Mouse (Mus musculus): ENCODE results near the gene Nrp1. TPM values are rescaled to one million over a fixed set of nuclear protein-coding genes. Genes with fewer than 3 reads are reported as not detected.

Nrp1 gene
- 107 and 117 TPM in 2 replicates for polyA plus RNA-seq (2015; fragmentation: Nextera tagmentation; extraction: Ambion mirVana)

DNA sequence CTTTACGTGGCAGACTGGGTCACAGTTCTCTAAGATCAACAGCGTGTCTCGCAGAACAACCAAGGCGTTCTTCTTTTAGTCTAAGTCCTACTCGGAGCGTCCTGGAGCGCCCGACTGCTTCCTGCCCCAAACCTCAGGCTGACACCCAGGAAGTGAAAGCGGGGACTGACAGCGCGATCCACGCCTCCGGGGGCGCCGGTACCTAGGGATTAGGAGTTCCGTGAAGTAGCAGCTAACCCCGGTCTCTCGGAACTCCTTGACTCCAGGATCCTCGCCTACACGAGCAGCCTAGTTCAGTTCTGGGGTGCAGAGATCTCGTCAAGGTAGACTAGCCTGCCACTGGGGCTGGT, at the start of gene Nrp1:
Nrp1 (plus strand) TSS at position 199 of the 350 bp plus-strand sequence.
- peak within 1 kb of the TSS; percentile 66 for H3K4me3 ChIP-seq (replicated peaks)
- H3K4me1 ChIP-seq, result peaks cover 34% of the 10 kb centered on the region
- H3K9me3 ChIP-seq (replicated peaks), result no peaks in the 10 kb centered on the region
- H3K4me2 ChIP-seq, result peak within 1 kb of the TSS; percentile 99
- peak; percentile 40 for ATAC-seq (ENCODE audit: low FRiP score)
- H3K36me3 ChIP-seq, result no peaks in the 10 kb centered on the region
- H3K27me3 ChIP-seq (replicated peaks), result no peaks in the 10 kb centered on the region
- under 1% methylated on average over 21 of the region's 21 CpGs for WGBS
- H3K27ac ChIP-seq (replicated peaks), result peak within 1 kb of the TSS; percentile 96
- peak within 1 kb of the TSS; percentile 83 for H3K9ac ChIP-seq (replicated peaks)

DNA sequence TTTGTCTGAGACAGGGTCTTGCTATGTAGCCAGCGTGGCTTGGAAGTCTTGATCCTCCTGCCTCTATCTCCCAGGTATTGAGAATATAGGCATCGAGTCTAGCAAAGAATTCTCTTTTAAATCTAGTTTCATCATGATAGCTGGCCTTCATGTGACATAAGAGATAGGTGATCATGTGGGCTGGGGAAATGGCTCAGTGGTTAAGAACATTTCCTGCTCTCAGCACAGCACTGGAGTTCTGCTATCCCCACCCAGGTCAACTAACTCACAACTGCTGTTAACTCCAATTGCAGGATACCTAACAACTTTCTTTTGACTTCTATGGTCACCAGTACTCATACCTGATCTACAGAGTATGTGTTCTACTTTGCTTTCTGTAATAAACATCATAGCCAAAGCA, 37.6 kb upstream of the Nrp1 start:
- no peaks in the 10 kb centered on the region for H3K36me3 ChIP-seq
- no peak overlapping the region for H3K9ac ChIP-seq (replicated peaks)
- no peak for ATAC-seq (ENCODE audit: low FRiP score)
- no peaks in the 10 kb centered on the region for H3K4me1 ChIP-seq
- no peak overlapping the region for H3K4me2 ChIP-seq
- no peaks in the 10 kb centered on the region for H3K27me3 ChIP-seq (replicated peaks)
- WGBS, result 88% methylated on average over 2 of the region's 2 CpGs
- no peak overlapping the region for H3K4me3 ChIP-seq (replicated peaks)
- H3K27ac ChIP-seq (replicated peaks), result no peak overlapping the region
- H3K9me3 ChIP-seq (replicated peaks), result no peaks in the 10 kb centered on the region

DNA sequence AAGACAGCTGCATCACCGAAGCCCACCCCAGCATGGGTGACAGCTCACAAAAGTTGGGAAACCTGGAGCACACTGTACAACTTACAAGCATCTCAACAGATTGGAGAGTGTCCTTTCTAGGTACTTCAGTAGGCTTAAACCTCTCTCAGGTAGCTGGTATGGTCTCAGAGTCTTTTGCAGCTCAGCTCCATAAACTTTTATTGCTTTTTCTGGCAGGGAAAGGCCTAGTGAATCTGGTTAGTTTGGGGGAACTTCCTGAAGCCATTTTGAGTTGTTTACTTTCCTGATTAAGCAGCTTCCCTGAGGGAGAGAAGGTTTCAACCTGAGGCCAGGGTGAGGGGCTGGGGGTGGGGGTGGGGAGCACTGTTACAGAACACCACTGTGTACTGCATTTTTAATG, 31.1 kb upstream of the Nrp1 start:
- ATAC-seq (ENCODE audit: low FRiP score), result no peak
- H3K4me2 ChIP-seq, result no peak overlapping the region
- no peaks in the 10 kb centered on the region for H3K36me3 ChIP-seq
- no peak overlapping the region for H3K9ac ChIP-seq (replicated peaks)
- H3K9me3 ChIP-seq (replicated peaks), result no peaks in the 10 kb centered on the region
- no peaks in the 10 kb centered on the region for H3K27me3 ChIP-seq (replicated peaks)
- 91% methylated on average over 1 of the region's 1 CpGs for WGBS
- H3K4me3 ChIP-seq (replicated peaks), result no peak overlapping the region
- no peaks in the 10 kb centered on the region for H3K4me1 ChIP-seq
- H3K27ac ChIP-seq (replicated peaks), result no peak overlapping the region

DNA sequence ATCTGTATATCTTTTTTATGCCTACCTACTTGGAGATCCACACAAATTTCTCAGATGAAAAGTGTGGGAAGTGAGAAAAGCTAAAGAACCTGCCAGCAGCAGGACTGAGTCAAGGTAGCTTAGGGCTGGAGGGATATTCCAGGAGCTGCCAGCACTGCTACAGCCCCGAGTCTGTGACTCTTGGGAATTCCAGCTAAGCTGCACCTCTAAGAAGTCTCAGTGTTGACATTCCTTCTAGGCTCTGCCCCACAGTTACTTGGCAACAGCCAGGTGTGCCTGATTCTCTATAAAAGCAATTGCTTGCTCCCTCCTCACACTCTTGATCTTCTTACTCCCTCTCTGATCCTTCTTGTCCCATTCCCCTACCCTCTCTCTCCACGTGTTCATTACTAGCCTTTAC, 30.5 kb upstream of the Nrp1 start:
- ATAC-seq (ENCODE audit: low FRiP score), result no peak
- Histone ChIP-seq H3K36me3 (no peaks in the 10 kb centered on the region), H3K27ac (replicated peaks) (no peak overlapping the region), H3K4me2 (no peak overlapping the region), H3K9me3 (replicated peaks) (no peaks in the 10 kb centered on the region), H3K9ac (replicated peaks) (no peak overlapping the region), H3K4me3 (replicated peaks) (no peak overlapping the region), H3K27me3 (replicated peaks) (no peaks in the 10 kb centered on the region), H3K4me1 (no peaks in the 10 kb centered on the region)
- 30% methylated on average over 2 of the region's 2 CpGs for WGBS

DNA sequence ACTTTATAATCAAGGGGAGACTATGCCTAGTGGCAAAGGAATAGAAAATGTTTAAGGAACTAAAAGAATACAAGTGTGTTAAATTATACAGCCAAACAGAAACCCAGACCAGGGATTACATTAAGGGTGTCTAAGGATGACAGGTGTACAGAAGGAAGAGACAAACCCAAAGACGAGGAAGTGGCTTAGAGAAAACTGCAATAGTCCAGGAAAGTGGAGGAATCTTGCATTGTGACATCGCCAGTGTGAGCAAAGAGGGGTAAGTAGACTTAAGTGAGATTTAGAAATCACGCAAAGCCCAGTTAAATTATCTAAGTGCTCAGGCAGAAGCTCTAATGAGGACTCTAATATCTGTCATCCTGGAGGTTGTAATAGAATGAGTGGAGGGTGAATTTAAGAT, 28.9 kb upstream of the Nrp1 start:
- no peak overlapping the region for H3K9ac ChIP-seq (replicated peaks)
- no peaks in the 10 kb centered on the region for H3K27me3 ChIP-seq (replicated peaks)
- H3K27ac ChIP-seq (replicated peaks), result no peak overlapping the region
- H3K4me3 ChIP-seq (replicated peaks), result no peak overlapping the region
- H3K4me2 ChIP-seq, result no peak overlapping the region
- no peaks in the 10 kb centered on the region for H3K9me3 ChIP-seq (replicated peaks)
- no peaks in the 10 kb centered on the region for H3K4me1 ChIP-seq
- no peak for ATAC-seq (ENCODE audit: low FRiP score)
- no peaks in the 10 kb centered on the region for H3K36me3 ChIP-seq
- WGBS, result 91% methylated on average over 3 of the region's 3 CpGs

DNA sequence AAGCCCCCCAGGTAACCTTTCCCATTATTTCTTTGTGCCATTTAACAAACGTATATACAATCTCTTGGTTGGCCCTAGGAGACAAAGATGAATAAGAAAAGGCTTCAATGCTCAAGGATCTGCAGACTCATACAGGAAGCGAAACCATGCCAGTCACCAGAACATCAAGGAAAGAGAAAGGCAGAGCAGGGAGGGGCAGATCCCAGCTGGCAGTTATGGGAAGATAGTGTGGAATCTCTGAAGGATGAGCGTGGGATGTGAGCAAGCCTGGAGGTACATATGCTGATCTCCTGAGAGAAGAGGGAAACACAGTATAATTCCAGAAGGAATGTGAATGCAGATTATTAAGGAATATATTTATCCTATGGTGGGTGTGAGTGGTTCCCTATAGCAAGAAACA, 22.4 kb upstream of the Nrp1 start:
- no peaks in the 10 kb centered on the region for H3K9me3 ChIP-seq (replicated peaks)
- H3K27me3 ChIP-seq (replicated peaks), result no peaks in the 10 kb centered on the region
- no peak overlapping the region for H3K4me3 ChIP-seq (replicated peaks)
- no peak overlapping the region for H3K27ac ChIP-seq (replicated peaks)
- no peak overlapping the region for H3K9ac ChIP-seq (replicated peaks)
- 85% methylated on average over 3 of the region's 3 CpGs for WGBS
- H3K4me2 ChIP-seq, result no peak overlapping the region
- no peaks in the 10 kb centered on the region for H3K4me1 ChIP-seq
- ATAC-seq (ENCODE audit: low FRiP score), result no peak
- H3K36me3 ChIP-seq, result no peaks in the 10 kb centered on the region

DNA sequence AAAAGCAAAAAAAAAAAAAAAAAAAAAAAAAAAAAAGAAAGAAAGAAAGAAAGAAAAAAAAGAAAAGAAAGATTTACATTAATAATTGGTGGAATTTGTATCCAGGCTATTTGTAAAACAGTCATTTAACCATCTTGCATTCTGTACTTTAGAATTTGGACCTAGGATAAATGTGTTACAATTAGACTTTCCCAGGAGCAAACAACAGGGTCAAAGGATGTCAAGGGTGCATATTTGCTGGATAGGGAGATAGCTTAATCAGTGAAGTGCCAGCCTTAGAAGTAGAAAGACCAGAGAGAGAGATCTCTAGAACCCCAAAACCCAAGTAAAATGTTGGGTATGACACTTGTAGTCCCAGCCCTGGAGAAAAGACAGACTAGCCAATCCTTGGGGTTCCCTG, 19.5 kb upstream of the Nrp1 start:
- Histone ChIP-seq H3K36me3 (no peaks in the 10 kb centered on the region), H3K4me1 (no peaks in the 10 kb centered on the region), H3K27me3 (replicated peaks) (no peaks in the 10 kb centered on the region), H3K4me2 (no peak overlapping the region), H3K9ac (replicated peaks) (no peak overlapping the region), H3K9me3 (replicated peaks) (no peaks in the 10 kb centered on the region), H3K4me3 (replicated peaks) (no peak overlapping the region), H3K27ac (replicated peaks) (no peak overlapping the region)
- no peak for ATAC-seq (ENCODE audit: low FRiP score)

DNA sequence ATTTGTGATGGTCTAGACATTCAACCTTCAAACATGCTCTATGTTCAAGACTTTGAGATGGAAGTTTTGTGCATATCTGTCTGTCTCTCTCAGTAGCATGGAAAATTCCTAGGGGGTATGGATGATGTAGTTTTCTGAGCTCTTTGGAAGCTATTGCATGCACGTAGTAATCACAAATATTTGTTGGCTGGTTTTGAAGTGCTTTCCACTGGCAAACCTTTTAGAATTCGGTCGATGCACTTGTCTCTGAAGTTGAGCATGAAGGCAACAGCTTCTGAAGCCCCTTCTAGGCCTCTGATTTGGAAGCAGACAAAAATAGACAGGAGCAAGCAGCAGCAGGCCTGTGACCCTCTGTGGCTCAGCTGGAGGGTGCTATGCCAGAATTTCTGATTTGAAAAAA, 18.9 kb upstream of the Nrp1 start:
- Histone ChIP-seq H3K4me2 (no peak overlapping the region), H3K27me3 (replicated peaks) (no peaks in the 10 kb centered on the region), H3K9me3 (replicated peaks) (no peaks in the 10 kb centered on the region), H3K9ac (replicated peaks) (no peak overlapping the region), H3K27ac (replicated peaks) (no peak overlapping the region), H3K4me3 (replicated peaks) (no peak overlapping the region), H3K36me3 (no peaks in the 10 kb centered on the region), H3K4me1 (no peaks in the 10 kb centered on the region)
- no peak for ATAC-seq (ENCODE audit: low FRiP score)
- WGBS, result 97% methylated on average over 3 of the region's 3 CpGs

DNA sequence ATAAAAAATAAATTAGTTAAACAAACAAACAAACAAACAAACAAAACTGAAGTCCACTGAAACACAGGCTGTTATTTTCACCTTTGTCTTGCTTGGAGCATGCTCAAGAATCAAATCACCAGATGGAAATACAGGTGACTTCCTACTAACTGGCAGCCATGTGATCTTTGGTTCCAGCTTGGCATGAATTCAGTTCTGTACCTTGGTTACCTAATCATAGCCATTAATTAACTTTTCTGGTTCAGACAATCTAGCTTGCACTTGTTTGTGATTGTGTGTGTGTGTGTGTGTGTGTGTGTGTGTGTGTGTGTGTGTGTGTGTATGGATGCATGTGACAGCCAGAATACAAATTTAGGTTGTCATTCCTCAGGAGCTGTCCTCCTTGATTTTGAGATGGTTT, 8.0 kb upstream of the Nrp1 start:
- Histone ChIP-seq H3K9ac (replicated peaks) (no peak overlapping the region), H3K36me3 (no peaks in the 10 kb centered on the region), H3K9me3 (replicated peaks) (no peaks in the 10 kb centered on the region), H3K27me3 (replicated peaks) (no peaks in the 10 kb centered on the region), H3K4me2 (no peak overlapping the region), H3K27ac (replicated peaks) (no peak overlapping the region), H3K4me1 (no peaks in the 10 kb centered on the region), H3K4me3 (replicated peaks) (no peak overlapping the region)
- ATAC-seq (ENCODE audit: low FRiP score), result no peak

DNA sequence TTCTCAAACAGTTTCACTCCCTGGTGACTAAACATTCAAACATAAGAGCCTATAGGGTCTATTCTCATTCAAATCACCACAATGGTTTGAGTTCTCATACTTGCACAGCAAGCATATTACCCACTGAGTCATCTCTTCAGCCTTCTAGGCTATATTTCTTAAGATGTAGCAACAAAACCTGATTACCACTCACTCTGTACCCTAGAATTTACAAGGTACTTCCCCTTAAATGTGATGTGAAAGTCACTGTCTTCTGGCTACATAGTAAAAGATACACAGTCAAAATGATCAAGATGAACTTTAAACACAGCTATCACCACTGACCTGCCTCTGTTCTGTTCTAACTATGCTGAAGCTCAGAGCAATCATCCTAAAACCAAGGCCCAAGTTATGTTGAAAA, 7.2 kb upstream of the Nrp1 start:
- Histone ChIP-seq H3K27ac (replicated peaks) (no peak overlapping the region), H3K4me3 (replicated peaks) (no peak overlapping the region), H3K27me3 (replicated peaks) (no peaks in the 10 kb centered on the region), H3K4me2 (no peak overlapping the region), H3K9ac (replicated peaks) (no peak overlapping the region), H3K36me3 (no peaks in the 10 kb centered on the region), H3K9me3 (replicated peaks) (no peaks in the 10 kb centered on the region), H3K4me1 (peaks cover 3% of the 10 kb centered on the region)
- ATAC-seq (ENCODE audit: low FRiP score), result no peak

DNA sequence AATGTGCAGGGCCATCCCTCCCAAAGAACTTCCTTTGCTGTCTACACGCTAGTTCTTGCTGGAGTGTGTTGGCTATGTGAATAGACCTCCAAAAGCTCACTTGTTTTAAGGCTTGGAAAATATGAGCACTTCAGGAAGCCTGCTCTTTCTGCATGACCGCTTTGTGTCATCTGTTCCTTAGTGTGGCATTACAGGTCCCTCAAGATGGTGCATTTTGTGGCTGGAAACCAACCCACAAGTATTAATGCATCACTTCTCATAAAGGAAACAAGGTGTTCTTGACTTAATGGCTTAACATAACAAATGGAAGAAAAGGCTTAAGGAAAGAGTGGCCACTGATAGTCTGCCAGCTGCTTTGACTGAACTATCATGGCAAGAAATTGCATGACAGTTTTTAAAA, 5.6 kb upstream of the Nrp1 start:
- Histone ChIP-seq H3K4me1 (peaks cover 17% of the 10 kb centered on the region), H3K4me2 (no peak overlapping the region), H3K27me3 (replicated peaks) (no peaks in the 10 kb centered on the region), H3K4me3 (replicated peaks) (no peak overlapping the region), H3K27ac (replicated peaks) (no peak overlapping the region), H3K36me3 (no peaks in the 10 kb centered on the region), H3K9ac (replicated peaks) (no peak overlapping the region), H3K9me3 (replicated peaks) (no peaks in the 10 kb centered on the region)
- 90% methylated on average over 2 of the region's 2 CpGs for WGBS
- ATAC-seq (ENCODE audit: low FRiP score), result no peak

DNA sequence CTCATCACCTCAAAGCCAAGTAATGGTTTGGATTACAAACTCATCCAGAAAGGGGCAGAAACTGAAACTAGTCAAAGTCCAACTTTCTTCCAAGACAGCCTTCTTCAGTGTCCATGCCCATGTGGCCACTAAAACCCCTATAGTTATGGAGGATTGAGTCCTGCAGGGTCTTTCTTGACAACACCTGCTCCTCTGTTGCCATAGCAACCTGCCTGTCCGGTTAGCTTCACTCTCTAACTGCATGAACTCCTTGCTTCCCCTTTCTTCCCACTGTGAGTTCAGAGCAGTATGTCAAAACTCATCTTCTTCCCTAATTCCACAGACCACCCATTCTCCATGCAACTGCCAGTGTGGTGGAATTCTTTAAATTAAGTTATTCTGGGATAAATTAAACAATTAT, 4.4 kb upstream of the Nrp1 start:
- no peak overlapping the region for H3K4me2 ChIP-seq
- no peak for ATAC-seq (ENCODE audit: low FRiP score)
- no peak overlapping the region for H3K4me3 ChIP-seq (replicated peaks)
- H3K36me3 ChIP-seq, result no peaks in the 10 kb centered on the region
- H3K27me3 ChIP-seq (replicated peaks), result no peaks in the 10 kb centered on the region
- no peak overlapping the region for H3K9ac ChIP-seq (replicated peaks)
- no peak overlapping the region for H3K27ac ChIP-seq (replicated peaks)
- peaks cover 23% of the 10 kb centered on the region for H3K4me1 ChIP-seq
- H3K9me3 ChIP-seq (replicated peaks), result no peaks in the 10 kb centered on the region
- 0% methylated on average over 1 of the region's 1 CpGs for WGBS

DNA sequence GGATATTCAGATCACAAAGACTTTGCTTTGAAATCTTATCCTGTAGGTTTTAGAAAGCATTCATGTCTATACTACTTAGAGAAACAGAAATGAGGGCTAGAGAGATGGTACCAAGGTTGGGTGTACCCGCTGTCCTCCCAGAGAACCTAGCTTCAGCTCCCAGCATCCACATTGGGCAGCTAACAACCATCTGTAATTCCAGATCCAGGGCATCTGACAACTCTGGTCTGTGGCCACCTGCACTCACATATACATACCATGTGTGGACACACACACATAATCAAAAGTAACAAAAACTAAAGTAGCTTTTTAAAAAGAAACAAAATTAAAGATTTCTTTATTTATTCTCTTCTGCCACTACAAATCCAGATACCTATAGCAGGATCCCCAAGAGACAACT, 3.3 kb upstream of the Nrp1 start:
- WGBS, result 97% methylated on average over 1 of the region's 1 CpGs

More for the DNA sequence above, 3.3 kb upstream of the Nrp1 start:
- no peak overlapping the region for H3K9ac ChIP-seq (replicated peaks)
- no peak overlapping the region for H3K4me3 ChIP-seq (replicated peaks)
- no peaks in the 10 kb centered on the region for H3K9me3 ChIP-seq (replicated peaks)
- no peaks in the 10 kb centered on the region for H3K27me3 ChIP-seq (replicated peaks)
- peaks cover 23% of the 10 kb centered on the region for H3K4me1 ChIP-seq
- no peaks in the 10 kb centered on the region for H3K36me3 ChIP-seq
- H3K4me2 ChIP-seq, result no peak overlapping the region
- H3K27ac ChIP-seq (replicated peaks), result no peak overlapping the region
- no peak for ATAC-seq (ENCODE audit: low FRiP score)
